Mouse (Mus musculus): ENCODE results near the gene Zfp365. TPM values are rescaled to one million over a fixed set of nuclear protein-coding genes. Genes with fewer than 3 reads are reported as not detected.
A peak's percentile ranks its signal among the peaks of the same experiment; 100 is the strongest.

The Zfp365 gene
- polyA plus RNA-seq, 1 experiment from 2014 or later, result 0.21 TPM

DNA sequence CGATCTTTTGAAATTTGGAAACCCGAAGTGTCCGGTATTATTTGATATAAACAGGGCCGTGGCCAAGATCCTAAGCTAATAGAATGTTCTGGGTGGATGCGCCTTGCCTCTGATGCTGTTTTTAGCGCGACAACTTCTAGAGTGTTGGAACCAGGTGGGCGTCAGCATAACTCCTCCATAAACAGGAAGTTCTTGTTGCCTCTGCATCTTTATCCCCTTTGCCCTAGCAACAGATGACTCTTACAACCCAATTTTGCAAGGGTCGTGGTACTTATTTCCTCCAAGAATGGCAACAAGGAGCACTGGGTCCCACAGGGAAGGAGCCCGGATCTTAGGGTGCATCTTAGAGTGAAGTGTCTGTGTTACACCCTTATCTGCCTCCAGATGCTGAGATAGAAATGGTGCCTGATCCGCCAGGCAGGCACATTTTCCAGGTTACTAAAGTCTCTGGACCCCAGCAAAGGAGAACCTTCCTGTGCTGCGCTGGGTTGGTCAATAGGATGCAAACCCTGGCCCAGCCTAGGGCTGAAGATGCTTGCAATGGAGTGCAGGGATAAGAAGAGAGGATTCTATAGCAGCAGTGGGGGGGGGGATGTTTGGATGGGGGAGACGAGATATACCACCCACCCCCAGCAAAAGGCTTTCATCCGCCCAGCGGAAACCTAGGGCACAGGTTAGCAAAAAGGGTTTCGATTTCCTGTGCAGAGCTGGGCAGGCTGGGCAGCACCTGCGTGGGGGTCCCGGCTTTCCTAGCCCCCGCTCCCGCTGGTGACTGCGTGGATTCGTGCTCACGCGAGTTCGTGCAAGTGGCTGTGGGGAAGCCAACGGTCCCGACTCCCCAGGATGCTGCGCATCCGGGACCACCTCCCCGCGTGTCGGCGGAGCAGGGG lies 770 bp downstream of the Zfp365 start:
- Histone ChIP-seq H3K9me3 (ENCODE audit: control insufficient read depth, low read length) (no peaks in the 10 kb centered on the region), H3K36me3 (ENCODE audit: control insufficient read depth, insufficient read depth, low read length) (no peaks in the 10 kb centered on the region), H3K4me1 (replicated peaks; ENCODE audit: control insufficient read depth, insufficient read depth, low read length) (no peaks in the 10 kb centered on the region; the same call in 1 of the 2 replicates), H3K9ac (ENCODE audit: low read depth, low read length) (peak overlapping the region; percentile 34; the same call in 1 of the 2 replicates), H3K4me2 (peak overlapping the region; percentile 92), H3K27me3 (replicated peaks; ENCODE audit: control insufficient read depth, insufficient read depth, low read length) (peaks cover 16% of the 10 kb centered on the region), H3K27ac (ENCODE audit: low read depth, low read length) (no peak overlapping the region), H3K4me3 (ENCODE audit: low read depth, low read length) (peak overlapping the region; percentile 56)
- ATAC-seq (replicated peaks; ENCODE audit: low FRiP score), result no peak
- no peak for DNase-seq (ENCODE audit: low spot score)
- whole genome bisulfite sequencing, result 22% methylated on average over 33 of the region's 33 CpGs

DNA sequence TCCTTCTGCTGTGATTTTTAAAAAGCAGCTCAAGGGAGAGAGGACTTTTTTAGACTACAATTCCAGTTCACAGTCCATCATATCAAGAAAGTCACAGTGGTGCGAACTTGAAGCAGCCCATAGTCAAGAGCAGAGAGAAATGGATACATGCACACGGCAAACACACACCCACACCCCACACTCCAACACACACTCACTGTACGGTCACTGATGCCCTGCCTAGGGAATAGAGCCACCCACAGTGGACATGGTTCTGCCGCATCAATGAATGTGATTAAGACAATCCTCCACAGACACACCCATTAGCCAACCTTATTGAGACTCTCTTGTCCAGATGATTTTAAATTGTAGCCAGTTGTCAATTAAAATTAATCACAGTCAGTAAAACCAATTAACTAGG lies 4.5 kb downstream of the Zfp365 start:
- H3K36me3 ChIP-seq (ENCODE audit: control insufficient read depth, insufficient read depth, low read length), result no peaks in the 10 kb centered on the region
- H3K4me2 ChIP-seq, result no peak overlapping the region
- no peaks in the 10 kb centered on the region; the same call in 1 of the 2 replicates for H3K4me1 ChIP-seq (replicated peaks; ENCODE audit: control insufficient read depth, insufficient read depth, low read length)
- H3K27ac ChIP-seq (ENCODE audit: low read depth, low read length), result no peak overlapping the region
- no peak for ATAC-seq (replicated peaks; ENCODE audit: low FRiP score)
- DNase-seq (ENCODE audit: low spot score), result no peak
- H3K27me3 ChIP-seq (replicated peaks; ENCODE audit: control insufficient read depth, insufficient read depth, low read length), result peaks cover 13% of the 10 kb centered on the region
- no peak overlapping the region for H3K4me3 ChIP-seq (ENCODE audit: low read depth, low read length)
- WGBS, result 91% methylated on average over 4 of the region's 4 CpGs
- no peak overlapping the region for H3K9ac ChIP-seq (ENCODE audit: low read depth, low read length)
- H3K9me3 ChIP-seq (ENCODE audit: control insufficient read depth, low read length), result no peaks in the 10 kb centered on the region

DNA sequence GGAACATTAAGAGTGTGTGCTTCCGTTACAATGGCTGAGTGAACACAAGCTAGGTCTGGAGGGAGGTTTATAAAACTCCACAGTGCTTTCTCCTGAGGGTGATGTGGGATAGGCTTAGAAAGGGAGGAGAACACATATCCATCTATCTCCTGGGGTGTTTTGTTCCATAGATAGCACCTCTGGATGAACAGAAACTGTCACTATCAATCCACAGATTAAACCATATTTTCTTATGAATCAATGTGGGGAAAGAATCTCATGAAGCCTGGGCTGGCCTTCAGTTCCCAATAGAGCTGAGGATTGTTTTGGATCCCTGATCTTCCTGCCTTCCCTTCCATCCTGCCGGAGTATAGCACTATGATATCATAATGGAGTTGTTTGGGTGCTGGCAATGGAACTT lies 5.5 kb downstream of the Zfp365 start:
- Histone ChIP-seq H3K9me3 (ENCODE audit: control insufficient read depth, low read length) (no peaks in the 10 kb centered on the region), H3K27ac (ENCODE audit: low read depth, low read length) (no peak overlapping the region), H3K27me3 (replicated peaks; ENCODE audit: control insufficient read depth, insufficient read depth, low read length) (peaks cover 6% of the 10 kb centered on the region; the same call in 1 of the 2 replicates), H3K9ac (ENCODE audit: low read depth, low read length) (no peak overlapping the region), H3K4me3 (ENCODE audit: low read depth, low read length) (no peak overlapping the region), H3K36me3 (ENCODE audit: control insufficient read depth, insufficient read depth, low read length) (no peaks in the 10 kb centered on the region), H3K4me1 (replicated peaks; ENCODE audit: control insufficient read depth, insufficient read depth, low read length) (no peaks in the 10 kb centered on the region), H3K4me2 (no peak overlapping the region)
- ATAC-seq (replicated peaks; ENCODE audit: low FRiP score), result no peak
- 84% methylated on average over 2 of the region's 2 CpGs for WGBS
- no peak for DNase-seq (ENCODE audit: low spot score)

- WGBS, result 61% methylated on average over 4 of the region's 4 CpGs
- Histone ChIP-seq H3K27ac (ENCODE audit: low read depth, low read length) (no peak overlapping the region), H3K27me3 (replicated peaks; ENCODE audit: control insufficient read depth, insufficient read depth, low read length) (no peaks in the 10 kb centered on the region), H3K4me2 (no peak overlapping the region), H3K9ac (ENCODE audit: low read depth, low read length) (no peak overlapping the region), H3K9me3 (ENCODE audit: control insufficient read depth, low read length) (no peaks in the 10 kb centered on the region), H3K4me3 (ENCODE audit: low read depth, low read length) (no peak overlapping the region), H3K36me3 (ENCODE audit: control insufficient read depth, insufficient read depth, low read length) (no peaks in the 10 kb centered on the region), H3K4me1 (replicated peaks; ENCODE audit: control insufficient read depth, insufficient read depth, low read length) (no peaks in the 10 kb centered on the region)
- ATAC-seq (replicated peaks; ENCODE audit: low FRiP score), result no peak
- DNase-seq (ENCODE audit: low spot score), result no peak
These were observed 6.4 kb downstream of the Zfp365 start for GRCm38 (mm10) chr10:67906063-67906462.

DNA sequence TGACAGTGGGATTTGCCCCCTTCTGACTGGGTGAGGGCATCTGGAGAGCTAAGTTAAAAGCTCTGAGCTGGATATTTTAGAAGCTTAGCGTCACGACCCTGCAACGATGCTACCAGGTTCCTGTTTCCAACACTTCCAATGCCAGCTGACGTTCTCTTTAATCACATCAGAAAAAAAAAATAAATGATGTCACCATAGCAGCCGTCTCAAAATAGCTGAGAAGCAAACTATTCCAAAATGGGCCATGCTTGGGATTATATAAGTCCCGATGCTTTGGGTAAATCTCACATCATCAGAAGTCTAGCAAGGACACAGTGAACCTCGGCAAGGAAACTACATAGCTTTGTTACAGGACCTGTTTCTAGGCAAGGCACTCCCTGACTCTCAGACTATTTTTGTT lies 9.1 kb downstream of the Zfp365 start:
- no peaks in the 10 kb centered on the region for H3K9me3 ChIP-seq (ENCODE audit: control insufficient read depth, low read length)
- WGBS, result 77% methylated on average over 7 of the region's 7 CpGs
- ATAC-seq (replicated peaks; ENCODE audit: low FRiP score) (no peak), DNase-seq (ENCODE audit: low spot score) (no peak)
- H3K9ac ChIP-seq (ENCODE audit: low read depth, low read length), result no peak overlapping the region
- H3K27ac ChIP-seq (ENCODE audit: low read depth, low read length), result no peak overlapping the region
- no peak overlapping the region for H3K4me3 ChIP-seq (ENCODE audit: low read depth, low read length)
- H3K4me2 ChIP-seq, result no peak overlapping the region
- no peaks in the 10 kb centered on the region for H3K36me3 ChIP-seq (ENCODE audit: control insufficient read depth, insufficient read depth, low read length)
- H3K4me1 ChIP-seq (replicated peaks; ENCODE audit: control insufficient read depth, insufficient read depth, low read length), result no peaks in the 10 kb centered on the region
- H3K27me3 ChIP-seq (replicated peaks; ENCODE audit: control insufficient read depth, insufficient read depth, low read length), result no peaks in the 10 kb centered on the region

GRCm38 (mm10) chr10:67901179-67901578 lies 11.3 kb downstream of the Zfp365 start:
- WGBS, result 45% methylated on average over 5 of the region's 5 CpGs
- ATAC-seq (replicated peaks; ENCODE audit: low FRiP score), result no peak

DNA sequence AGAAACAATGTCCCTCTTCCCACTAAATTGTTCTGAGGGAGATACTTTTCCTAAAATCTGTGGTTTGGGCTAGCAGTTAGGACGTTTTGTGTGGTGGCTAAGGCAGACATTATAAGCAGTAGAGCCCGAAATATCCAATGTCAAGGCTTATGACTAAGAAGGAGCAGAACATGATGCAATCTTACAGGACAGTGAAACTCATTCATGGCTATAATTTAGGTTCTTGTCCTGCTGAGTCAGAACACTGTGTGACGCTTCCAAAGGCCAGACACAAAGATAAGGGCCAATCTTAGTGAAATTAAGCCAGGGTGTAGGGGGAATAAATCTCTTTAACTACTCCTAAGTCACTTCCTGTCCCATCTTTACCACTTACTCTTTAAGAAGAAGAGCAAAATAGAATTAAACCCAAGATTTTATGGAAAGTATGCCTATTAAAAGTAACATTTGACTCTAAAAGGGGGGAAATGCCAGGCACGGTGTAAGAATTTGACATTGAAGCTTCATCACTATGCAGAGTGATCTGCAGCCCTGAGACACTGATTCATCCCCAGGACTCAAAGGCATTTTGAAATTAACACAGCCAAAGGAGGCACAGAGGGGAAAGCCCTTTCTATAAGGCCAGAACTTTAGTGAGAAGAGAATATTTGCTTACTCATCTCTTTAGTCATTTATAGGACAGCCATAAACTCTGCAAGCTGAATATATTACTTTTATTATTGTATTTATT lies 13.3 kb downstream of the Zfp365 start:
- Histone ChIP-seq H3K4me3 (ENCODE audit: low read depth, low read length) (no peak overlapping the region), H3K9me3 (ENCODE audit: control insufficient read depth, low read length) (no peaks in the 10 kb centered on the region), H3K27me3 (replicated peaks; ENCODE audit: control insufficient read depth, insufficient read depth, low read length) (no peaks in the 10 kb centered on the region), H3K4me1 (replicated peaks; ENCODE audit: control insufficient read depth, insufficient read depth, low read length) (no peaks in the 10 kb centered on the region), H3K4me2 (no peak overlapping the region), H3K27ac (ENCODE audit: low read depth, low read length) (no peak overlapping the region), H3K36me3 (ENCODE audit: control insufficient read depth, insufficient read depth, low read length) (no peaks in the 10 kb centered on the region), H3K9ac (ENCODE audit: low read depth, low read length) (no peak overlapping the region)
- DNase-seq (ENCODE audit: low spot score) (no peak), ATAC-seq (replicated peaks; ENCODE audit: low FRiP score) (no peak)
- WGBS, result 60% methylated on average over 4 of the region's 4 CpGs

More at GRCm38 (mm10) chr10:67901179-67901578, 11.3 kb downstream of the Zfp365 start:
- H3K9me3 ChIP-seq (ENCODE audit: control insufficient read depth, low read length), result no peaks in the 10 kb centered on the region
- no peak overlapping the region for H3K4me3 ChIP-seq (ENCODE audit: low read depth, low read length)
- DNase-seq (ENCODE audit: low spot score), result no peak
- no peak overlapping the region for H3K9ac ChIP-seq (ENCODE audit: low read depth, low read length)
- H3K4me2 ChIP-seq, result no peak overlapping the region
- H3K27ac ChIP-seq (ENCODE audit: low read depth, low read length), result no peak overlapping the region
- no peaks in the 10 kb centered on the region for H3K4me1 ChIP-seq (replicated peaks; ENCODE audit: control insufficient read depth, insufficient read depth, low read length)
- no peaks in the 10 kb centered on the region for H3K27me3 ChIP-seq (replicated peaks; ENCODE audit: control insufficient read depth, insufficient read depth, low read length)
- H3K36me3 ChIP-seq (ENCODE audit: control insufficient read depth, insufficient read depth, low read length), result no peaks in the 10 kb centered on the region

DNA sequence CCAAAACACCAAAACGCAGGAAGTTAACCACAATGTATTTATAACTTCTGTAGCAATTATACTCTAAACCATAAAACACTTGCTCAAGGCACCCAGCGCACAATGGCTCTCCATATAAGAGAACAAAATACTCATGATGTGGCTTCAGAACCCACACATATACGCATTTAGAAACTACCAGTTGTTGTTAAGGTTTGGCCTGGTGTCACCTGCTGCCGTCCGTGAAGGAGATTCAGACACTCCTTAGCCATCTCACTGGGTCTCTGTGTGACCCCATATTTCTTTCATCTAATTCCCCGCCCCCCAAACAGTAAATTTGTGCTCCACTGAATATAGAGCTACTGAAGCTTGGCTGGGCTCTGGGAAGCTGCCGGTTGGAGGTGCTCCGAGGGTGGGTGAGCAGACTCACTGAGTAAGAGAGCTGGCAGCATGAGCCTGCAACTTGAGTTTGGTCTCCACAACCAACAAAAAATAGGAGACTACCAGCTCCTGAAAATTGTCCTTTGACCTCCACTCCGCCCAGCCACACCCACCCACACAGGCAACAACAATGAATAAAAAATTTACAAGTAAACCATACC lies 14.0 kb downstream of the Zfp365 start:
- Histone ChIP-seq H3K4me2 (no peak overlapping the region), H3K9me3 (ENCODE audit: control insufficient read depth, low read length) (no peaks in the 10 kb centered on the region), H3K27me3 (replicated peaks; ENCODE audit: control insufficient read depth, insufficient read depth, low read length) (no peaks in the 10 kb centered on the region), H3K4me1 (replicated peaks; ENCODE audit: control insufficient read depth, insufficient read depth, low read length) (no peaks in the 10 kb centered on the region), H3K36me3 (ENCODE audit: control insufficient read depth, insufficient read depth, low read length) (no peaks in the 10 kb centered on the region), H3K9ac (ENCODE audit: low read depth, low read length) (no peak overlapping the region), H3K27ac (ENCODE audit: low read depth, low read length) (no peak overlapping the region), H3K4me3 (ENCODE audit: low read depth, low read length) (no peak overlapping the region)
- 86% methylated on average over 9 of the region's 9 CpGs for WGBS
- ATAC-seq (replicated peaks; ENCODE audit: low FRiP score) (no peak), DNase-seq (ENCODE audit: low spot score) (no peak)

All from liver, embryonic 11.5 days (tissue).